Mouse (Mus musculus): Measurements from ENCODE around the gene Lce1e.

Lce1e gene

GRCm38 (mm10) chr3:92708974-92709373 is at the start of gene Lce1e:
Gene Lce1e (minus strand): TSS chr3:92709074.
- no peak for DNase-seq (ENCODE audit: low spot score in 2 of 2)

GRCm38 (mm10) chr3:92753197-92753596 is 44.3 kb upstream of the Lce1e start:
- DNase-seq (ENCODE audit: low spot score in 2 of 2) = no peak

- no peak for DNase-seq (ENCODE audit: low spot score in 2 of 2)
Observed at GRCm38 (mm10) chr3:92752238-92752637, 43.4 kb upstream of the Lce1e start, which contains the start of gene Lce1g. Gene Lce1g (minus strand): TSS chr3:92752338.

- no peak for DNase-seq (ENCODE audit: low spot score in 2 of 2)
Observed at GRCm38 (mm10) chr3:92738996-92739395, 30.1 kb upstream of the Lce1e start, which contains the start of gene Gm38119. Gene Gm38119 (minus strand): TSS chr3:92739096.

- DNase-seq (ENCODE audit: low spot score in 2 of 2) = no peak
Observed at GRCm38 (mm10) chr3:92722631-92723030, 13.8 kb upstream of the Lce1e start.

GRCm38 (mm10) chr3:92720250-92720649 is 11.4 kb upstream of the Lce1e start, which contains the start of gene Lce1f:
Gene Lce1f (minus strand): TSS chr3:92720350.
- DNase-seq (ENCODE audit: low spot score in 2 of 2) = no peak

GRCm38 (mm10) chr3:92715122-92715521 is 6.2 kb upstream of the Lce1e start:
- no peak for DNase-seq (ENCODE audit: low spot score in 2 of 2)

- no peak for DNase-seq (ENCODE audit: low spot score in 2 of 2)
Observed at GRCm38 (mm10) chr3:92694613-92695012, 14.3 kb downstream of the Lce1e start.

GRCm38 (mm10) chr3:92691688-92692087 is 17.2 kb downstream of the Lce1e start:
- no peak for DNase-seq (ENCODE audit: low spot score in 2 of 2)

GRCm38 (mm10) chr3:92689154-92689553 is 19.7 kb downstream of the Lce1e start:
- DNase-seq (ENCODE audit: low spot score in 2 of 2) = peak in 1 of 2 experiments; percentile 4

GRCm38 (mm10) chr3:92687110-92687509 is 21.8 kb downstream of the Lce1e start, which contains the start of gene Lce1d:
Gene Lce1d (minus strand): TSS chr3:92687210.
- DNase-seq (ENCODE audit: low spot score in 2 of 2) = no peak

- no peak for DNase-seq (ENCODE audit: low spot score in 2 of 2)
Observed at GRCm38 (mm10) chr3:92678947-92679346, 29.9 kb downstream of the Lce1e start, which contains the start of gene Lce1c. Gene Lce1c (plus strand): TSS chr3:92679247.

GRCm38 (mm10) chr3:92670215-92670614 is 38.7 kb downstream of the Lce1e start, which contains the start of gene Lce1a2:
Gene Lce1a2 (minus strand): TSS chr3:92670315.
- DNase-seq (ENCODE audit: low spot score in 2 of 2) = no peak

Measured in frontal cortex, postnatal 36 days (tissue).